Mouse (Mus musculus): Measurements from ENCODE around the gene Idnk.

The Idnk gene

GRCm38 (mm10) chr13:58194908-58195307 is 37.5 kb downstream of the Idnk start:
- no peak for DNase-seq (ENCODE audit: low spot score)

- no peak for DNase-seq (ENCODE audit: low spot score)
These were observed 39.8 kb downstream of the Idnk start for GRCm38 (mm10) chr13:58197211-58197610.

- no peak for DNase-seq (ENCODE audit: low spot score)
These were observed 40.7 kb downstream of the Idnk start for GRCm38 (mm10) chr13:58197981-58198640.

GRCm38 (mm10) chr13:58201343-58201742 is 43.9 kb downstream of the Idnk start:
- DNase-seq (ENCODE audit: low spot score): no peak

- no peak for DNase-seq (ENCODE audit: low spot score)
These were observed 44.5 kb downstream of the Idnk start for GRCm38 (mm10) chr13:58201908-58202307.

DNA sequence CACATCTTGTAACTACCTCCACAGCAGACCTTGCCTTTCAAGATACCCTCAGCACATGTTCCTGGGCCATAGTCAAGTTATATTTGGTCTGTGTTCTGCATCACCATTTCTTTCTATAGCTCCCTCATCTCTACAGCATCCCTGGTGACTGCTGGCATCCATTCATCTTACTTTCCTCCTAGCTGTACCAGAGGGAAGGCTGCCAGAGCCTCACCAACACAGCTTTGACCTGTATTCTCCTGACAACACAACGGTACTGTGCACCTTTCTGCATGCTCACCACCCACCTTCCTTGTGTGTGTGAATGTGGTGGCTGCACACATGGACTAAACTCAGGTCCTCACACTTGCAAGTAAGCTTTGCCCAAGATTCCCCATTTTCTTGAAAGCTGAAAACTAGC is 45.5 kb downstream of the Idnk start:
- DNase-seq (ENCODE audit: low spot score): no peak

DNA sequence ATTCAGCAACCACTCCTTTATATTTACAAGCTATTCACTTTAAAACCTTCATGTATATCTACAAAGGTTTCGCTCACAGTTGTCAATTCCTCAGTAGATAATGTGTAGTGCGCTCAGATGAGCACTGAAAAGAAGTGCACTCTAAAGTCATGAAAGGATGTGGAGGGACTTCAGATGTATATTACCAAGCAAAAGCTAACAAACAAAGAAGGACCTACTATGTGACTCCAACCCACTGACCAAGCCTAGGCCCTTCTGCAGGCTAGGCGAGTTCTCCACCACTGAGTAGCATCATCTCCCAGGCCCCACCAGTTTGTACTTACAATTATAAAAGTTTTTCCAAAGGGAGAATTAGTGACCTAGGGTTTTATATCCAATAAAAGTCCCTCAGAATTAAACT is 46.8 kb downstream of the Idnk start:
- DNase-seq (ENCODE audit: low spot score): no peak

DNA sequence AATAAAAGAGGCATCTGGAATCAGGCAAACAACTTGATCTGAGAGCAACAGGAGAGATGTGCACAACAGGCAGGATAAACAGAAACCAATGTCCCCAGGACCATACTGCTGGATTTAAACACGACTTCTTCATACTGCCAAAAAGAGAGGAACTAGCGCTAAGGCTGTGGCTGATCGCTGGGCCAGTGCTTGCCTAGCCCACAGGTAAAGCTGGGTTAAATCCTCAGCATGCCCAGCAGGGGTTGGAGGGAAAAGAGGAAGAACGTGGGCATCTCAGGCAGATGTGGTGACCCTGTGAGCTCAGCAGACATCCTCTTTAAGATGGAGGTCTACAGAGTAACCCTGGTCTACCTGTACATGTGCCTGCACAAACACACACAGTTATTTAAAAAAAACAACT is 47.5 kb downstream of the Idnk start:
- DNase-seq (ENCODE audit: low spot score): no peak

DNA sequence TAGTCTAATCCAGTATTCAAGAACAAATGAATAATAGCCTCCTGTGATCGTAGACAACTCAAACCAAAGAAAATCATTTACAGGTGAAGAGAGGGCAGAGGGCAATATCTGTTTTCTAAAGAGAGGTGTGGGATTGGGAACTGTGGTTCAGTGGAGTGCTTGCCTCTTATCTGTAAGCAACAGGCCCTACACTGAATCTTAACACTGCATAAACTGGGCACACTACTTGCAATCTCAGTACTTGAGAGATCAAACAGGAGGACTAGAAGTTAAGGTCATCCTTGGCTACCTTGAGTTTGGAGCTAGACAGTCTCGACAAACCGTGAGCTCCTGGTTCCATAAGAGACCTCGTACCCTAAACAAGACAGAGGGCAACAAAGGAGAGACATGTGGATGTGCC is 48.6 kb downstream of the Idnk start:
- DNase-seq (ENCODE audit: low spot score): no peak

- no peak for DNase-seq (ENCODE audit: low spot score)
These were observed 53.0 kb downstream of the Idnk start for GRCm38 (mm10) chr13:58210441-58210840.

DNA sequence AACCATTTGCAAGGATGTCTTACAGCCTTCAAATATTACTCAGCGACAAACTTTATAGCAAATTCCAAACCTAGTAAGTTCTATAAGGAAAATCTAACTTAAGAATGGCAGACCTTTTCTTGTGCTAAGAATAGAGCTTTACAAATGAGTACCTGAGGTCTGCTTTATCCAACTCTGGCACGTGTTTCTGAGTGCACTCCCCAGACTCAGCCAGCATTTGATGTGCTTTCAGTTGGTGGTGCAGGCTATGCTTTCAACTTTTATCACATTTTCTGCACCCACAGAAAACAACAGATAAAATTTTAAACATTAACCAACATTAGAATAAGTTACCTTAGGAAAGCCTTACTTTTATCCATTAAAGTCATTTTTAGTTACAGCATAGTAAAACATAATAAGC is 55.1 kb downstream of the Idnk start:
- no peak for DNase-seq (ENCODE audit: low spot score)

DNA sequence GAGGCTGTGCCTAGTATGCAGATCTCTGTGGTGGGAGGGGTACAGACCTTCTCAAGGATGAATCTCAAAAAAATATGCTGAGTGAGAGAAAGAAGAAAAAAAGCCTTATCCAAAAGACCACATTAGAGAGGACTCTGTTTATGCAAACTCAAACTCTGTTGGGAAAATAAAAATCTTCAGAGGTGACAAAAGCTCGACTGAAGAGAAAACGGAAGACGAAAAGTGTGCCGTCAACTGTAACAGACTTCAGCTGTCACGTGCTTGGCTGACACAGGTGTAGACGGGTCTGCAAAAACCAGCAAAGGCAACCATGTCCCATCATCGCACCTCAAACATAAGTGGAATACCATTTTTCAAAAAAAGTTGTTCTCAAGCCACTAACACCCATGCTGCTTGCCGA is 56.4 kb downstream of the Idnk start:
- DNase-seq (ENCODE audit: low spot score): peak; percentile 11
